In genomic region chr8:46367125-46367524, GRCm38 (mm10) we compare ENCODE assay signal across 17 mouse cellular contexts.
A peak's percentile ranks its signal among the peaks of the same experiment; 100 is the strongest.
DNase-seq lines count a peak whose midpoint lies in the region; ATAC-seq lines count a peak whose summit lies in the region.
"Had no signal": no experiment of that assay in that cellular context is flagged by ENCODE, and none has a peak within 500 bp of the region (broad histone marks: within the 10 kb centered on the region; RNA-seq: fewer than 3 reads in every experiment).

No protein-coding gene starts in this region.

- no peak overlapping the region for H3K4me3 ChIP-seq in forebrain, embryonic 13.5 days
- H3K4me3 ChIP-seq in forebrain, embryonic 10.5 days, result no peak overlapping the region
- H3K4me3 ChIP-seq in hindbrain, embryonic 15.5 days, result no peak overlapping the region
- H3K4me3 ChIP-seq in hindbrain, embryonic 10.5 days, result no peak overlapping the region
- no peak overlapping the region for H3K4me3 ChIP-seq in midbrain, embryonic 15.5 days
- no peak overlapping the region for H3K4me3 ChIP-seq in midbrain, embryonic 11.5 days (ENCODE audit: low read depth, low read length)
- H3K4me3 ChIP-seq: embryonic facial prominence, embryonic 12.5 days; forebrain, embryonic 15.5 days; heart, adult 2 months; heart, embryonic 12.5 days had no signal

- H3K27ac ChIP-seq in forebrain, embryonic 13.5 days, result no peak overlapping the region
- no peak overlapping the region for H3K27ac ChIP-seq in forebrain, embryonic 10.5 days
- H3K27ac ChIP-seq in hindbrain, embryonic 15.5 days (replicated peaks), result no peak overlapping the region
- H3K27ac ChIP-seq in hindbrain, embryonic 10.5 days, result no peak overlapping the region
- H3K27ac ChIP-seq in midbrain, embryonic 15.5 days, result no peak overlapping the region
- no peak overlapping the region for H3K27ac ChIP-seq in midbrain, embryonic 11.5 days (ENCODE audit: low read depth, low read length)
- H3K27ac ChIP-seq: embryonic facial prominence, embryonic 12.5 days; forebrain, embryonic 15.5 days; heart, adult 2 months; hindbrain, embryonic 14.5 days had no signal

- no peak overlapping the region for H3K4me2 ChIP-seq in forebrain, embryonic 13.5 days
- H3K4me2 ChIP-seq in hindbrain, embryonic 15.5 days, result no peak overlapping the region
- H3K4me2 ChIP-seq in midbrain, embryonic 15.5 days, result no peak overlapping the region
- H3K4me2 ChIP-seq in midbrain, embryonic 11.5 days, result no peak overlapping the region
- H3K4me2 ChIP-seq: embryonic facial prominence, embryonic 12.5 days; forebrain, embryonic 15.5 days; heart, embryonic 12.5 days; hindbrain, embryonic 14.5 days had no signal

- no peak for DNase-seq in forebrain, embryonic 10.5 days (ENCODE audit: extremely low spot score, low spot score)
- no peak for DNase-seq in hindbrain, embryonic 10.5 days (ENCODE audit: low spot score)
- no peak for DNase-seq in midbrain, embryonic 11.5 days (ENCODE audit: low spot score, missing footprints)
- DNase-seq in thymus, postnatal 10 days (ENCODE audit: low spot score in 2 of 2), result no peak
- DNase-seq: adrenal gland, postnatal 10 days; cerebellum, adult 18-20 months; cerebellum, postnatal 10 days; gastrocnemius, postnatal 14 days; heart, adult 2 months; kidney, adult 11 months had no signal

- H3K36me3 ChIP-seq in forebrain, embryonic 13.5 days (ENCODE audit: poor library complexity, severe bottlenecking), result no peaks in the 10 kb centered on the region
- H3K36me3 ChIP-seq in forebrain, embryonic 10.5 days (replicated peaks), result no peaks in the 10 kb centered on the region
- no peaks in the 10 kb centered on the region for H3K36me3 ChIP-seq in hindbrain, embryonic 15.5 days
- no peaks in the 10 kb centered on the region for H3K36me3 ChIP-seq in hindbrain, embryonic 10.5 days
- no peaks in the 10 kb centered on the region for H3K36me3 ChIP-seq in midbrain, embryonic 15.5 days (replicated peaks)
- no peaks in the 10 kb centered on the region for H3K36me3 ChIP-seq in midbrain, embryonic 11.5 days (ENCODE audit: control insufficient read depth, insufficient read depth, low read length)
- H3K36me3 ChIP-seq: embryonic facial prominence, embryonic 12.5 days; forebrain, embryonic 15.5 days; heart, embryonic 12.5 days had no signal

- H3K27me3 ChIP-seq in forebrain, embryonic 13.5 days, result no peaks in the 10 kb centered on the region
- no peaks in the 10 kb centered on the region for H3K27me3 ChIP-seq in forebrain, embryonic 10.5 days (ENCODE audit: poor library complexity, severe bottlenecking)
- H3K27me3 ChIP-seq in hindbrain, embryonic 15.5 days, result no peaks in the 10 kb centered on the region
- no peaks in the 10 kb centered on the region for H3K27me3 ChIP-seq in hindbrain, embryonic 10.5 days (ENCODE audit: insufficient read depth, poor library complexity, severe bottlenecking)
- H3K27me3 ChIP-seq in midbrain, embryonic 15.5 days (replicated peaks), result no peaks in the 10 kb centered on the region
- no peaks in the 10 kb centered on the region for H3K27me3 ChIP-seq in midbrain, embryonic 11.5 days (ENCODE audit: control insufficient read depth, insufficient read depth, low read length)
- H3K27me3 ChIP-seq: embryonic facial prominence, embryonic 12.5 days; forebrain, embryonic 15.5 days; heart, embryonic 12.5 days had no signal

- no peaks in the 10 kb centered on the region for H3K4me1 ChIP-seq in forebrain, embryonic 13.5 days
- H3K4me1 ChIP-seq in forebrain, embryonic 10.5 days, result no peaks in the 10 kb centered on the region
- no peaks in the 10 kb centered on the region for H3K4me1 ChIP-seq in hindbrain, embryonic 15.5 days (replicated peaks)
- no peaks in the 10 kb centered on the region for H3K4me1 ChIP-seq in hindbrain, embryonic 10.5 days (replicated peaks)
- no peaks in the 10 kb centered on the region for H3K4me1 ChIP-seq in midbrain, embryonic 15.5 days
- no peaks in the 10 kb centered on the region for H3K4me1 ChIP-seq in midbrain, embryonic 11.5 days (ENCODE audit: control insufficient read depth, insufficient read depth, low read length)
- H3K4me1 ChIP-seq: embryonic facial prominence, embryonic 12.5 days; forebrain, embryonic 15.5 days; heart, embryonic 12.5 days had no signal

- WGBS in forebrain, embryonic 13.5 days, result 91% methylated on average over 3 of the region's 3 CpGs
- WGBS in forebrain, embryonic 10.5 days, result 91% methylated on average over 3 of the region's 3 CpGs
- 88% methylated on average over 3 of the region's 3 CpGs for WGBS in hindbrain, embryonic 15.5 days
- 96% methylated on average over 3 of the region's 3 CpGs for WGBS in hindbrain, embryonic 10.5 days
- WGBS in midbrain, embryonic 15.5 days, result 82% methylated on average over 3 of the region's 3 CpGs
- WGBS in midbrain, embryonic 11.5 days, result 96% methylated on average over 3 of the region's 3 CpGs

- no peak overlapping the region for H3K9ac ChIP-seq in forebrain, embryonic 13.5 days
- no peak overlapping the region for H3K9ac ChIP-seq in hindbrain, embryonic 15.5 days
- no peak overlapping the region for H3K9ac ChIP-seq in midbrain, embryonic 15.5 days
- H3K9ac ChIP-seq in midbrain, embryonic 11.5 days (ENCODE audit: low read length), result no peak overlapping the region
- H3K9ac ChIP-seq: embryonic facial prominence, embryonic 12.5 days; forebrain, embryonic 15.5 days; heart, embryonic 12.5 days; hindbrain, embryonic 14.5 days had no signal

- ATAC-seq in forebrain, embryonic 13.5 days, result peak; percentile 38; the same call in 1 of the 2 replicates
- ATAC-seq in hindbrain, embryonic 15.5 days (ENCODE audit: low FRiP score, low read depth), result peak; percentile 71; the same call in 1 of the 2 replicates
- peak; percentile 83 for ATAC-seq in midbrain, embryonic 15.5 days (replicated peaks)
- ATAC-seq in midbrain, embryonic 11.5 days (ENCODE audit: low FRiP score), result no peak
- ATAC-seq: forebrain, embryonic 15.5 days had no signal

- no peaks in the 10 kb centered on the region for H3K9me3 ChIP-seq in forebrain, embryonic 13.5 days (replicated peaks)
- H3K9me3 ChIP-seq in forebrain, embryonic 10.5 days, result no peaks in the 10 kb centered on the region
- H3K9me3 ChIP-seq in hindbrain, embryonic 15.5 days, result no peaks in the 10 kb centered on the region
- no peaks in the 10 kb centered on the region for H3K9me3 ChIP-seq in hindbrain, embryonic 10.5 days
- no peaks in the 10 kb centered on the region for H3K9me3 ChIP-seq in midbrain, embryonic 15.5 days
- H3K9me3 ChIP-seq in midbrain, embryonic 11.5 days (ENCODE audit: control insufficient read depth, low read length), result no peaks in the 10 kb centered on the region
- H3K9me3 ChIP-seq: embryonic facial prominence, embryonic 12.5 days; forebrain, embryonic 15.5 days; heart, embryonic 12.5 days had no signal
